Mouse (Mus musculus): ENCODE data around the gene Sptbn2.

Gene Sptbn2

DNA sequence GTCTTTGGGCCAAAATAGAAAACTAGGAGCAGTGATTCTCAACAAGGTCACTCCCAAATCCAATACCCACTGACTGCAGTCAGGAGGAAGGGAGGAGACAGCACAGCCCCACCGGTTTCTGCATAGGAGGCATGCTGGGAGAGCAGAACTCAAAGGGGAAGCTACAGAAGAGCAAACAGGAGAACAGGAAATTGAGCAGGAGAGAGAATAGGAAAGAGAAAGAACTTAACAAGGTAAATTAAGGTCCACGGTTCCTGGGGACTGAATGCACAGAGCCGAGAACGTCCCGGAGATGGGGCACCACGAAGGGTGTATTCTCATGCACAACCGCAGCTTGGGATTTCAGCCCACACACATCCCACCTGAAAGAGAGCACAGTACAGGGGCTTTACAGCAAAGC, 74.2 kb downstream of the Sptbn2 start:
- no peak for DNase-seq (ENCODE audit: low spot score)

DNA sequence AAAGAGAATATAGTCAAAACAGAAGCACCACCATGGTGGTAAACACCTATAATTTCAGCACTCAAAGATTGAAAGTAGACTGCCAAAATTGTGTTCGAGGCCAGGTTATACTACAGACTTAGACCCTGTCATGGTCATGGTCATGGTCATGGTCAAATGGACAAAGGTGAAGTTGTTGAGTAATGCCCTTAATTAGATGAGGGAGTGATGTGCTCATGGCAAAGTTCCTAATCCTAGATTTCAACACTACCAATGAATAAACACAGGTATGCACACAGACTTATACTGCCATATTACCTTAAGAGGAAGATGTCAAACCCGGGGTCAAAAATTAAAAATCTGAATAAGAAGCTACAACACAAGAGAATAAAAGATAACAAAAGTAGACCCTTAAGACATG, 75.3 kb downstream of the Sptbn2 start:
- no peak for DNase-seq (ENCODE audit: low spot score)

DNA sequence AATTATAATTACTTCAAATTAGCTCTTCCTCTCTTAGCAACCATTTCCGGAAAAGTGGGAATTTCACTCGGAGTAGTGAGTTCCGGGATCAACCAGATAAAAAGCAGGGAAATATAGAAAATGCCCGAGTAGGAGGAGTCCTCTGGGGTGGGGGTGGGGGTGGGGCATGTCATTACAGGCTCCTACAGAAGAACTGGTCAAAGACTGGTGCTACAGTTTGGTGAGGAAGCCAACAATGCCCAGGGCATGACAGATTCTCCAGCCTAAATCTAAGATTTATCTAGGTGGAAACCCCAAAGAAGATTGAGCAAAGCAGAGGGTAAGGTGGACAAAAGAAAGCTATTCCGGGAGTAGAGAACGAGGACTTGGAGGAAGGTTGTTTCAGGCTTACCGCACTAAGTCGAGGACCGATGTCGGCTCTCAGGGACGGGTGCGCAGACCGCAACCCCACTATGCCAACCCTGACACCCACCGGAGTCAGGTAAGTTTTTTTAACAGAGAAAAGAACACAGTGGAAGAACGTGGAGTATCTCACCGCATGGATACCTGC, 82.4 kb downstream of the Sptbn2 start:
- DNase-seq (ENCODE audit: low spot score): no peak

DNA sequence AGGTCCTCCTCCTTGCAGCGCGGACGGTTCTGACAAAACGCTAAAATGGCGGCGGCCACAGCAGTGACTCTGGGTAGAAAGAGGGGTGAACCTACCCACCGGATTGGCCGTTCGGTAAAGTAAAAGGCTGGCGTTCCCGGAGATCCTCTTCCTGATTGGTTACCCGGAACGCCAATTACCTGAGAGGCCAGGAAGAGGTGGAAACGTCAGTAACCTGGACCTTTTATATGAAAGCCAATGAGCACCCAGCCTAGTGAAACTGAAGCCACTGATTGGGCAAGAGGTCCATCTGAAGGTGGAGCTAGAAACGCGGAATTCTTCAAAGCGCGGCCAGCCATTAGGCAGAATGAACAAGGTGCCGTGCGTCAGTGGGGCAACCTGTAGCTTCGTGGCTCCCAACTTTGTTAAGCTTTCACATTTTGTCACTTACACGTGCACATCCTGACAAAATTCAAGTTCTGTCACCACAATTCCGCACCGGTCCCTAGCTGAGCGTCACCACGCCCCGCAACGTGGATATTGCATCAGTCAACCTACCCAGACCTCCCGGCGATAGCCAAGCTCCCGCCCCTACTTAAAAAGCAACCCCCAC, 83.0 kb downstream of the Sptbn2 start, which contains the start of gene Rbm4:
Rbm4 (minus strand) TSS at position 71 of the 592 bp plus-strand sequence.
- peak; percentile 98 for DNase-seq (ENCODE audit: low spot score)

DNA sequence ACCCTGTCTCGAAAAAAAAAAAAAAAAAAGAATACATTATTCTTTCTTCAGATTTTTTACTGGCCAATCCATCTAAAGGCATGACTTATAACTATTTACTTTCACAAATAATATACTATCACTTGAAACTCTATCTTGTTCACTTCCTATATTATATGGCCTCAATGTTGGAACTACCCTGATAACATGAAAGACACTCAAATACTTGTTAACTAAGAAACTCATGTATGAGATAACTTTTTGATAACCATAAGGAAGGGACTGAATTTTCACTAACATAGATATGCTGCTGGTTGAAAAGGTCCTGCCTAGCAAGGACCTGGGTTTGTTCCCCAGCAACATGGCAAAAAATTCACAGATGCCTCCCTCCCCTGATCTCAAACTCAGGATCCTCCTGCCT, 85.0 kb downstream of the Sptbn2 start:
- no peak for DNase-seq (ENCODE audit: low spot score)

DNA sequence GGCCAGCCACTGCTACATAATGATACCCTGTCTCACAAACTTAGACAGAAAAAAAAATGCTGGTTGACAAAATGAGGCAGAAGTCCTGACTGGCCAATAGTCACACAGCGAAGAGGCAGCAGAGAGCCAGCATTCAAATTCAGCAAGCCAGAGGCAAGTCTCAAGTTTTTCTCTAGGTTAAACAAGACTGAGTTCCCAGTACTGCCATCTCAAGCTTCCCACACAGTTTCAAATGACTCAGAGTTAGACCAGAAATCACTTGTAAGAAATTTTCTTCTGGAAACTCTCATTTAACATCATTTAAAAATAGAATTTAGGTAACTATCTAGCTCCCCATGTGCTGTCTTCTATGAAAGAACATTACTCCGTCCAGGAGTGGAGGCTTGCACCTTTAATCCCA, 86.9 kb downstream of the Sptbn2 start:
- no peak for DNase-seq (ENCODE audit: low spot score)

DNA sequence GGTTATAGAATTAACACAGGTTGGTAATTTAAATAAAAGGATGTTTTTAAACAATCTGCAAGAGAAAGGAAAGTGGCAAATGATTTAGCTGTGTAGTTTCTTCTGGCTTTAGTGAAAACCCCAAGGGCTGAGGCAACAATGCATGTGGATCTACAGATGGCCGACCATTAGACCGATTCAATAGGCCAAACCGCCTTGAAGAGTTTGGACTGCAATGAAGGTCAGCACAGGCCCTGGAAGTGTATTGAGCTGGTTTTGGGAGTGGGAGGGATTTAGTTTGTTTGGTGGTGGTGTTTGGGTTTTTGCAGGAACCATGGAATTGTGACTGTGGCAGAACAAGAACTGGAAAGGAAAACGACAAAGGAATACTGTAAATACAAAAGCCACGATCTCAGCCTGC, 88.1 kb downstream of the Sptbn2 start:
- DNase-seq (ENCODE audit: low spot score): no peak

Data from yolk sac, embryonic 10.5 days (tissue).